Mouse (Mus musculus): Measurements from ENCODE around the gene Trim47.

GRCm38 (mm10) chr11:116072608-116073007 lies 54.4 kb downstream of the Trim47 start:
- TF ChIP-seq POLR2A (IDR thresholded peaks at IDR 0.05; ENCODE audit: extremely low read depth, insufficient read depth, low read length) (no peak), CTCF (IDR thresholded peaks at IDR 0.05; ENCODE audit: low read depth, low read length) (no peak)
